In the genomic region with DNA sequence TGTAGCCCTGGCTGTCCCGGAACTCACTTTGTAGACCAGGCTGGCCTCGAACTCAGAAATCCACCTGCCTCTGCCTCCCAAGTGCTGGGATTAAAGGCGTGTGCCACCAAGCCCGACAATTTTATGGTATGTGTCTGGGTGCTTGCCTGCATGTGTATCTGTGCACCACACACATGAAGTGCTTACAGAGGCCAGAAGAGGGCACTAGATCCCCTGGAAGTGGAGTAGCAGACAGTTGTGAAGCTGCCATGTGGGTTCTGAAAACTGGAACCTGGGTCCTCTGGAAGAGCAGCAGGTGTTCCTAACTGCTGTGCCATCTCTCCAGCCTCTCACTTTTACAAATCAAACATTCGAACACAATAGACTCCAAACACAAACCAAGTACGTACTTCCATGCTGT, we compare ENCODE assay signal across 18 mouse cellular contexts. TPM values are rescaled to one million over a fixed set of nuclear protein-coding genes. Genes with fewer than 3 reads are reported as not detected.
DNase-seq lines count a peak whose midpoint lies in the region; ATAC-seq and TF ChIP-seq lines count a peak whose summit lies in the region.
"Had no signal": no experiment of that assay in that cellular context is flagged by ENCODE, and none has a peak within 500 bp of the region (broad histone marks: within the 10 kb centered on the region; RNA-seq: fewer than 3 reads in every experiment).

No protein-coding gene starts in this region.

- no peaks in the 10 kb centered on the region for H3K9me3 ChIP-seq in kidney, postnatal 0 days (replicated peaks; ENCODE audit: low read length)
- H3K9me3 ChIP-seq in kidney, embryonic 15.5 days (replicated peaks), result no peaks in the 10 kb centered on the region
- no peaks in the 10 kb centered on the region for H3K9me3 ChIP-seq in midbrain, postnatal 0 days (ENCODE audit: low read length)
- H3K9me3 ChIP-seq in midbrain, embryonic 13.5 days, result no peaks in the 10 kb centered on the region
- H3K9me3 ChIP-seq in ES-E14 (ENCODE audit: control insufficient read depth, insufficient read depth, low read depth, low read length), result no peaks in the 10 kb centered on the region
- H3K9me3 ChIP-seq: embryonic facial prominence, embryonic 10.5 days; forebrain, embryonic 13.5 days; limb, embryonic 12.5 days; neural tube, embryonic 13.5 days had no signal

- H3K36me3 ChIP-seq in kidney, postnatal 0 days (ENCODE audit: insufficient read depth, low read length), result 0 out of 2 replicates have a peak, but pooled peaks cover 4% of the 10 kb centered on the region
- no peaks in the 10 kb centered on the region for H3K36me3 ChIP-seq in kidney, embryonic 15.5 days
- peaks cover 5% of the 10 kb centered on the region; the same call in 1 of the 2 replicates for H3K36me3 ChIP-seq in midbrain, postnatal 0 days (ENCODE audit: insufficient read depth, low read length)
- peaks cover 4% of the 10 kb centered on the region; the same call in 1 of the 2 replicates for H3K36me3 ChIP-seq in midbrain, embryonic 13.5 days
- H3K36me3 ChIP-seq in ES-E14 (ENCODE audit: control insufficient read depth, insufficient read depth, low read length, poor library complexity, severe bottlenecking), result no peaks in the 10 kb centered on the region
- H3K36me3 ChIP-seq: embryonic facial prominence, embryonic 10.5 days; G1E; limb, embryonic 12.5 days had no signal

- no peaks in the 10 kb centered on the region for H3K27me3 ChIP-seq in kidney, postnatal 0 days (ENCODE audit: insufficient read depth, low read length)
- no peaks in the 10 kb centered on the region for H3K27me3 ChIP-seq in kidney, embryonic 15.5 days
- H3K27me3 ChIP-seq in midbrain, postnatal 0 days (ENCODE audit: insufficient read depth, low read length), result no peaks in the 10 kb centered on the region
- no peaks in the 10 kb centered on the region for H3K27me3 ChIP-seq in midbrain, embryonic 13.5 days
- H3K27me3 ChIP-seq: forebrain, embryonic 13.5 days; limb, embryonic 12.5 days; neural tube, embryonic 13.5 days had no signal

- DNase-seq in kidney, postnatal 0 days (ENCODE audit: low spot score), result no peak
- no peak for DNase-seq in midbrain, postnatal 0 days (ENCODE audit: low spot score)
- DNase-seq in ES-E14 (ENCODE audit: low read depth, low spot score), result peak; percentile 38
- DNase-seq in embryo, embryonic 10 days (ENCODE audit: low spot score), result no peak
- no peak for DNase-seq in embryo, embryonic 10.5 days (ENCODE audit: low spot score)
- DNase-seq: cerebellum, adult 2 months; cerebellum, postnatal 36 days; gastrocnemius, postnatal 25 days; kidney, adult 8-10 months; thymus, postnatal 36 days had no signal

- H3K4me3 ChIP-seq in kidney, postnatal 0 days (replicated peaks; ENCODE audit: low read depth, low read length), result no peak overlapping the region
- H3K4me3 ChIP-seq in kidney, embryonic 15.5 days (replicated peaks), result no peak overlapping the region
- no peak overlapping the region for H3K4me3 ChIP-seq in midbrain, postnatal 0 days (ENCODE audit: low read depth, low read length)
- H3K4me3 ChIP-seq in midbrain, embryonic 13.5 days (replicated peaks), result no peak overlapping the region
- H3K4me3 ChIP-seq in ES-E14 (ENCODE audit: insufficient read depth in 1 of 2, low read depth in 1 of 2, low read length in 2 of 2, poor library complexity in 1 of 2, severe bottlenecking in 1 of 2), result no peak overlapping the region
- H3K4me3 ChIP-seq: embryonic facial prominence, embryonic 10.5 days; forebrain, embryonic 13.5 days; limb, embryonic 12.5 days; neural tube, embryonic 13.5 days had no signal

- peak; percentile 12; the same call in 1 of the 2 replicates for TF ChIP-seq CTCF in kidney, postnatal 0 days (IDR thresholded peaks at IDR 0.05; ENCODE audit: low read depth)
- peak; percentile 22; the same call in 1 of the 2 replicates for TF ChIP-seq CTCF in midbrain, postnatal 0 days (IDR thresholded peaks at IDR 0.05)

- H3K4me1 ChIP-seq in kidney, postnatal 0 days (replicated peaks; ENCODE audit: insufficient read depth, low read length), result no peaks in the 10 kb centered on the region
- H3K4me1 ChIP-seq in kidney, embryonic 15.5 days, result 0 out of 2 replicates have a peak, but pooled peaks cover 3% of the 10 kb centered on the region
- H3K4me1 ChIP-seq in midbrain, postnatal 0 days (ENCODE audit: insufficient read depth, low read length), result no peaks in the 10 kb centered on the region
- H3K4me1 ChIP-seq in midbrain, embryonic 13.5 days (replicated peaks), result no peaks in the 10 kb centered on the region
- H3K4me1 ChIP-seq in ES-E14 (ENCODE audit: control insufficient read depth in 2 of 2, insufficient read depth in 2 of 2, low read length in 2 of 2, poor library complexity in 1 of 2), result no peaks in the 10 kb centered on the region
- H3K4me1 ChIP-seq: embryonic facial prominence, embryonic 10.5 days; forebrain, embryonic 13.5 days; neural tube, embryonic 13.5 days had no signal

- no peak overlapping the region for H3K27ac ChIP-seq in kidney, postnatal 0 days
- H3K27ac ChIP-seq in kidney, embryonic 15.5 days, result no peak overlapping the region
- no peak overlapping the region for H3K27ac ChIP-seq in midbrain, postnatal 0 days (ENCODE audit: low read depth, low read length)
- no peak overlapping the region for H3K27ac ChIP-seq in midbrain, embryonic 13.5 days
- no peak overlapping the region for H3K27ac ChIP-seq in ES-E14 (ENCODE audit: insufficient read depth, low read depth, low read length, poor library complexity, severe bottlenecking)
- H3K27ac ChIP-seq: embryonic facial prominence, embryonic 10.5 days; forebrain, embryonic 13.5 days; limb, embryonic 12.5 days; neural tube, embryonic 13.5 days had no signal

- no peak for ATAC-seq in kidney, postnatal 0 days (replicated peaks; ENCODE audit: low FRiP score, low read depth)
- ATAC-seq in kidney, embryonic 15.5 days (replicated peaks; ENCODE audit: low FRiP score), result no peak
- ATAC-seq in midbrain, postnatal 0 days (ENCODE audit: low FRiP score), result no peak
- ATAC-seq in midbrain, embryonic 13.5 days, result no peak
- ATAC-seq: forebrain, embryonic 13.5 days had no signal

- H3K9ac ChIP-seq in kidney, postnatal 0 days (ENCODE audit: low read depth, low read length), result no peak overlapping the region
- H3K9ac ChIP-seq in kidney, embryonic 15.5 days, result no peak overlapping the region
- H3K9ac ChIP-seq in midbrain, postnatal 0 days (replicated peaks; ENCODE audit: low read length, poor library complexity, severe bottlenecking), result no peak overlapping the region
- H3K9ac ChIP-seq in midbrain, embryonic 13.5 days (replicated peaks), result no peak overlapping the region
- H3K9ac ChIP-seq in ES-E14 (ENCODE audit: insufficient read depth, low read depth, low read length, poor library complexity, severe bottlenecking), result no peak overlapping the region
- H3K9ac ChIP-seq: forebrain, embryonic 13.5 days; limb, embryonic 12.5 days; neural tube, embryonic 13.5 days had no signal

- no peak overlapping the region for H3K4me2 ChIP-seq in kidney, postnatal 0 days (ENCODE audit: low read length)
- no peak overlapping the region for H3K4me2 ChIP-seq in kidney, embryonic 15.5 days
- no peak overlapping the region for H3K4me2 ChIP-seq in midbrain, postnatal 0 days (ENCODE audit: low read depth, low read length, poor library complexity, severe bottlenecking)
- H3K4me2 ChIP-seq in midbrain, embryonic 13.5 days (replicated peaks), result no peak overlapping the region
- H3K4me2 ChIP-seq: forebrain, embryonic 13.5 days; limb, embryonic 12.5 days; midbrain, embryonic 11.5 days; neural tube, embryonic 13.5 days had no signal

- in situ Hi-C loops in ES-E14 (cut with MboI; ENCODE audit: low sequenced_read_pairs in 2 of 2, unreplicated experiment in 2 of 2), result no loop called here

- WGBS in kidney, postnatal 0 days, result 94% methylated on average over 6 of the region's 6 CpGs
- 96% methylated on average over 6 of the region's 6 CpGs for WGBS in kidney, embryonic 15.5 days
- 94% methylated on average over 6 of the region's 6 CpGs for WGBS in midbrain, postnatal 0 days
- WGBS in midbrain, embryonic 13.5 days, result 93% methylated on average over 6 of the region's 6 CpGs

TF ChIP-seq in ES-E14, 5 proteins besides CTCF, POLR2A, EP300 and RAD21:
- TF ChIP-seq ZC3H11A (IDR thresholded peaks at IDR 0.05; ENCODE audit: borderline replicate concordance, low read depth, low read length) (peak; percentile 39; the same call in 1 of the 2 replicates), MAFK (IDR thresholded peaks at IDR 0.05; ENCODE audit: insufficient read depth, low read depth, low read length) (no peak), HCFC1 (IDR thresholded peaks at IDR 0.05; ENCODE audit: borderline replicate concordance, insufficient read depth, low read length) (no peak)
TF ChIP-seq in ES-E14: peak in this region for 1.

RNA-seq across cellular contexts. Expression of a gene that starts 17.1 kb away (rescaled TPM):
- polyA plus RNA-seq in kidney, postnatal 0 days (2015; fragmentation: Nextera tagmentation; extraction: Ambion mirVana), result 12.2 and 13.0 TPM in 2 replicates
- polyA plus RNA-seq in kidney, embryonic 15.5 days (2015; fragmentation: Nextera tagmentation; extraction: Ambion mirVana), result 20.0 and 20.2 TPM in 2 replicates
- 83.0 and 115 TPM in 2 replicates for total RNA-seq in midbrain, postnatal 0 days (2014; rRNA removed)
- 27.4 and 33.5 TPM in 2 replicates for polyA plus RNA-seq in midbrain, postnatal 0 days (2015; fragmentation: Nextera tagmentation; extraction: Ambion mirVana)
- 38.7 and 39.4 TPM in 2 replicates for polyA plus RNA-seq in midbrain, embryonic 13.5 days (2015; fragmentation: Nextera tagmentation; extraction: Ambion mirVana)
- total RNA-seq in ES-E14 (2012; rRNA removed), result 25.3 and 46.4 TPM in 2 replicates
